Mouse (Mus musculus) Patski (cell line): ENCODE measurements around the gene Fam3a. TPM values are rescaled to one million over a fixed set of nuclear protein-coding genes. Genes with fewer than 3 reads are reported as not detected.

Source experiments
- ATAC-seq: fragments of 100-300 bp; one replicate; pipeline ENCODE4 v1.8.0; 2021
- CTCF ChIA-PET: fragments of 350-600 bp; sonication (Branson Sonifier 250); formaldehyde crosslinking; loops from one replicate; lab custom pipeline; 2022; ENCODE audit warnings: inconsistent platforms; lab: Charles Lee
- POLR2A ChIA-PET: fragments of 350-600 bp; sonication (Branson Sonifier 250); formaldehyde crosslinking; loops from one replicate; lab custom pipeline; 2022; ENCODE audit warnings: antibody characterized with exemption, inconsistent platforms; lab: Charles Lee
- DNase-seq: peaks from one replicate; pipeline ENCODE4 v3.0.0-alpha.2; 2011; ENCODE audit warnings: low read depth, low spot score
- H3K27me3 ChIP-seq: fragments of 371-371 bp; one replicate; pipeline ENCODE4 v1.5.1; 2021
- CTCF ChIP-seq: fragments of 100-300 bp; IDR thresholded peaks from one replicate; pipeline ENCODE4 v1.5.1; 2021
- in situ Hi-C: fragments of 300-500 bp; cut with MboI; formaldehyde crosslinking; loops from 3 replicates; pipeline ENCODE4 v1.11.1; 2018; ENCODE audit warnings: low pct_unique_long_range_greater_than_20kb, mixed read lengths
- polyA plus RNA-seq: library from polyadenylated mRNA; unstranded; gene quantifications from one replicate; pipeline ENCODE4 v1.2.3, GENCODE M21; 2021

Gene Fam3a
- polyA plus RNA-seq, 1 experiment from 2014 or later, result 25.0 TPM

DNA sequence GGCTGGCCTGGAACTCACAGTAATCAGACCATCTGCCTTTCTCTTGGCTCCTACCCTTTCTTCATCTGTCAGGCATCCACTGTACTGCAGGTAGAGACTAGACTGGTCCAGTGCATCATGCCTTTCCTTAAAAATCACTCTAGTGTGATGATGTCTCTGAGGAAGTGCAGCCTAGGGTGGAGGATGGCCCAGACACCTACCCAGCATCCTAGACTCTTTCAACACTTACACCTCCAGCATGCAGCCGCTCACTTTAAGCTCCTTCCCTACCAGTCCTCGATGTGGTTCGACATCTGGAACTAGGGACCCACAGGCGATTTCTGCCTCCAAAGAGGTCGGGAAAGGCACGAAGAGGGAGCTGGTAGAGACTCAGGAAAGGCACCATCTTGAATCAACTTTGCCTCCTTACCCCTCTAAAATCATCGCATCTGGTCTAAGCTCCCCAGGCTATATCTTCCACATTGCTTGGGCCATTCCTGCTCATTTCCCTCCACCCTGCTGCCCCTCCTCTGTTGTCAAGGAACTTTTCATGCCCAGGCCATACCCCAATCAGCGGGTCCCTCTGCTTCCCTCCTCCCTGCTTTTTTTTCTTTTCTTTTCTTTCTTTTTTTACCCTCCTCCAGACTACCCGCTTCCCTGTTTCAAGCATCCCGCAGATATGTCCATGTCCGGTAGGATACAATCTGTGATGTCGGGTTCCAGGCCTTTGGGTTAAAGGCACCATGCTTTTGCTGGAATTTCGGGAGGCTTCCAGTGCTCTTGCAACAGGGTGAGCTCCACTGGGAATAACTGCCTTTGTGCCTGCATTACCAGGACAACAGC is 40.2 kb downstream of the Fam3a start:
- in situ Hi-C loops, result no loop called here
- TF ChIP-seq CTCF, result no peak
- no peak for ATAC-seq
- POLR2A ChIA-PET, result no interaction called here
- peaks cover 18% of the 10 kb centered on the region for H3K27me3 ChIP-seq
- no peak for DNase-seq
- CTCF ChIA-PET, result interaction anchor here (1.3 kb wide), 1 partner anchor 17 kb away, joined by 3 read pairs; no protein-coding TSS in a partner anchor

Other genes with a start within 250 kb of the Fam3a start
- not detected for gene Tex28, start 225.4 kb downstream of the Fam3a start, polyA plus RNA-seq
- 0.04 TPM for gene Tktl1, start 216.0 kb downstream of the Fam3a start, polyA plus RNA-seq
- gene Flna, start 143.5 kb downstream of the Fam3a start, polyA plus RNA-seq, result 888 TPM
- 88.3 TPM for gene Emd, start 138.6 kb downstream of the Fam3a start, polyA plus RNA-seq
- gene Rpl10, start 122.5 kb downstream of the Fam3a start, polyA plus RNA-seq, result 1,219 TPM
- 76.5 TPM for gene Taz, start 111.4 kb downstream of the Fam3a start, polyA plus RNA-seq
- gene Dnase1l1, start 110.9 kb downstream of the Fam3a start, polyA plus RNA-seq, result 42.2 TPM
- gene Atp6ap1, start 96.2 kb downstream of the Fam3a start, polyA plus RNA-seq, result 260 TPM
- gene Gdi1, start 88.3 kb downstream of the Fam3a start, polyA plus RNA-seq, result 383 TPM
- gene Fam50a, start 80.2 kb downstream of the Fam3a start, polyA plus RNA-seq, result 131 TPM
- 15.5 TPM for gene Plxna3, start 64.2 kb downstream of the Fam3a start, polyA plus RNA-seq
- 42.5 TPM for gene Lage3, start 39.7 kb downstream of the Fam3a start, polyA plus RNA-seq
- 31.4 TPM for gene Ubl4a, start 20.1 kb downstream of the Fam3a start, polyA plus RNA-seq
- 17.6 TPM for gene Slc10a3, start 19.9 kb downstream of the Fam3a start, polyA plus RNA-seq
- 33.9 TPM for gene Ikbkg, start within 50 bp of the Fam3a start, polyA plus RNA-seq
- gene G6pdx, start 35.9 kb upstream of the Fam3a start, polyA plus RNA-seq, result 64.5 TPM
- not detected for gene Gm6880, start 88.1 kb upstream of the Fam3a start, polyA plus RNA-seq
- gene Olfr1326-ps1, start 181.6 kb upstream of the Fam3a start, polyA plus RNA-seq, result not detected
- not detected for gene Olfr1325, start 199.4 kb upstream of the Fam3a start, polyA plus RNA-seq